Mouse (Mus musculus): Measurements from ENCODE around the gene Rhd. TPM values are rescaled to one million over a fixed set of nuclear protein-coding genes. Genes with fewer than 3 reads are reported as not detected.
"Not testable (repeated sequence)": the region's sequence is repeated elsewhere in the genome, so short reads cannot be mapped to it uniquely, and the experiment has no call there.

Rhd gene
- 1 to 10 TPM in 1 of 2 experiments, not detected in 1; 4.8 TPM for polyA plus RNA-seq (2017; shearing (Covaris generic))

GRCm38 (mm10) chr4:134863937-134864729 lies at the start of gene Rhd:
TSS of gene Rhd (plus strand) at chr4:134864536.
- ATAC-seq: no peak

DNA sequence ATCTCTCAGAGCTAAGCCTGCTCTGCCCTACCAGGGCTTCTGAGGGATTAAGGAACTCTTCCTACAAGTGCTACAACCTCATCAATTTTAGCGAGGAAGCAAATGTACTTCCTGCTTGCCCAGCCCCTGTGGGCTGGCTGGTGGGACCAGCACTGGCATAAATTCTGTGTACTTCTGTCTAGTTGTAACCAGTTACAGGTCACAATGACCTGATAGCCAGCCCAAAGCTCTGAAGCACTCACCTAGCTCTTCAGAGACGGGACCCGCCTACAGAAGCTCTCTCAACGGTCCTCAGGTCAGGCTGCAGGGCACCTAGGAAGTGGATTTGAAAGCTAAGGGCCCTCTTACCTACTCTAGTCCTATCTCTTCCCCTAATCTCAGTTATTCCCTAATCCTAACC lies 46.6 kb upstream of the Rhd start:
- no peak for ATAC-seq

DNA sequence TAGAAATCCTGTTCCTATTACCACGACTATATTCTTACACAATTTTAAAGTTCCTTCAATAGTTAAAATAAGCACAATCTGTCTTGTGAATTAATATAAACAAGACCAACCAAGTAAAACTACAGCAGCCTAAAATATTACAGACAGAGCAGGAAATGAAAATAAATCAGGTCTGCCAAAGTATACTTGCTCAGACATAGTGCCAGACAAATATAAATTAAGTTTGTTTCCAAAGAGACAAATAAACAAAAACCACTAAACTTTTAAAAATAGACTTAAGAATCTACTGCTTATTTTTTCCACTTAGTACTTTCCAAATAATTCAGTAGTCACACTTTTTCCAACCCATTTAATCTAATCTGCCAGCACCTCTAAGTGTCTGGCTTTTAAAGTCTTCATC lies 43.3 kb upstream of the Rhd start:
- ATAC-seq: no peak

DNA sequence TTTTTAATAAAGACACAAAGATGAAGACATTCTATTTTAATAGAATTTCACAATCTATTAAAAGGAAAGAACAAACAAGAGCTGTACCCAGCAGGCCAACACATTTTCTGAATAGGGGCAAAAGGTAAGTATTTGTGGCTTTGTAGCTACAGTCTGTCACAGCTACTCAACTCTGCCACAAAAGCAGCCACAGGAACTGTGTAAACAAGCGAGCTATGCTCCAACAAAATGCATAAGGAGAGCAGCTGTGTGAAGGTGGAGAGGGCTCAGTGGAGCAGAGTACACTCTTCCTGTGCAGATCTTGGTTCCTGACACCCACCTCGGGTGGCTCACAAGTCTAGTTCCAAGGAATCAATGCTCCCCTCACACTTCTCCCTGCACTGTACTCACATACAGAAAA lies 40.8 kb upstream of the Rhd start:
- ATAC-seq: no peak

DNA sequence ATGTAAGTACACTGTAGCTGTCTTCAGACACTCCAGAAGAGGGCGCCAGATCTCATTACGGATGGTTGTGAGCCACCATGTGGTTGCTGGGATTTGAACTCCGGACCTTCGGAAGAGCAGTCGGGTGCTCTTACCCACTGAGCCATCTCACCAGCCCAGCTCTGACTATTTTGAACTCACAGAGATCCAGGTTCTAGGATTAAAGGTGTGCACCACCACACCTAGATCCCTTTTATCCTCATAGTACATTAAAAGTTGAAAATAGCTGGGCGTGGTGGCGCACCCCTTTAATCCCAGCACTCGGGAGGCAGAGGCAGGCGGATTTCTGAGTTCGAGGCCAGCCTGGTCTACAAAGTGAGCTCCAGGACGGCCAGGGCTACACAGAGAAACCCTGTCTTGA lies 38.5 kb upstream of the Rhd start:
- ATAC-seq: not testable (repeated sequence)

DNA sequence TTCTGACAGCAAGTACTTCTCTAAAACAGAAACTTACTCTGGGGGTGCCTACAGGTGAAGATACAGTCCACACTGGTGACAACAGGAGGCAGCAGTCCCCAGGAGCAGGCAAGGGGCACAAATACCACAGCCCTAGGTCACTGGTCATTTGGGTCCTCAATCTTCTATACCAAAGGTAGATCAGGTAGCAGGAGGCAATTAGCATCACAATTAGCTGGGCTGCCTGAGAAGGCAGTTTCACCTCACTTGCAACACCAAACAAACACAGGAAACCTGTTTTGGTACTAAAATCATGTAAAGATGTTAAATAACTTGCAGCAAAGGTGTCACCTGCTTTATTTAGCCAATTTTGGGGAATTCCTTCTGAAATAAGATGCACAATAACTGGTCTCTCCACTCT lies 38.0 kb upstream of the Rhd start:
- ATAC-seq: no peak

DNA sequence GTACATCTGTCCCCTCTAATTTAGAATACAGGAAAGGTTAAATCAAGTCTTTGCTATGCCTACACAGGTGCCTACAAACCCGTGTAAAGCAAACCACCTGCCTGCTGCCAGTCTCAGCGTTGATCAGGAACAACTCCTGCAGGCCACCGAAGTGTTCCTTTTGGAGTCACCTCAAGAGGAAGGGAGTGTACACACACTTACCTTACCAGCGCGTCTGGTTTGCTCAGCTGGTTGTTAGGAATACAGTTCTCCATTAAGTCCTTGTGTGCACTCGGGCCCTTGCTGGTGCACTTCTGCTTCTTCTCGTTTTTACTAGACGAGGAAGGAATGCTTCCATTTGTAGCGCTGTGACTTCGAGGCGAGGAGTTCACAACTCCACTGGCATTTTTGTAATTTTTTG lies 36.5 kb upstream of the Rhd start:
- no peak for ATAC-seq

DNA sequence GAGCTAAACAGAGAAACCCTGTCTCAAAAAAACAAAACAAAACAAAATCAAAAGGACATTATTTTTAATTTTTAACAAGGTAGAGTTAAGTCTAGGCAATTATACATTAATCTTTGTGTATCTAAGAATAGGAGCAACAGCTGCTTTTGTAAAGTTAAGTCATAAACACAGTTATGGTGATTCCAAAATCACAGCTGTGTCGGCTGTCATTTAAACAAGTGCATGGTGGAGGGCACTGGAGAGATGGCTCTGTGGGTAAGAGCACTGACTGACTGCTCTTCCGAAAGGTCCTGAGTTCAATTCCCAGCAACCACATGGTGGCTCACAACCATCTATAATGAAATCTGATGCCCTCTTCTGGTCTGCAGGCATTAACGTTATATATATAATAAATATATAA lies 32.4 kb upstream of the Rhd start:
- no peak for ATAC-seq

- no peak for ATAC-seq
These were observed 28.9 kb upstream of the Rhd start for GRCm38 (mm10) chr4:134835486-134835885.

DNA sequence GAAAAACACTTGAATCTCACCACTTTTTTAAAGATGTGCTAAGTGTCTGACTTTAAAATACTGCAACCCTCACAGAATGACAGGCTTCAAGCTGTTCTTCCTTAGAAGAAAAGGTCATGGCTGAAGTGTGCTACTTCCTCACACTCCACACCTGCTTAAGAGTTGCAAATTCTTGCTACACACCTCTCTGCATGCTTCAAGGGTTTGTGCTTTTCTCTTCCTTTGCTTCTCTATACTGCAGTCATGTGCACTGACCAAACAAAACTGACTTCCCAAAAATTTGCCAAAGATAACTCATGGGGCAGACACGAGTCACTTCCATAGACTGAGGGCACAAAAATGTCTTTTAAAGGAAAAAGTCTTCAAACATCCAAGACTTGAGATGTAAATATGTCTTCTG lies 26.1 kb upstream of the Rhd start:
- ATAC-seq: no peak

DNA sequence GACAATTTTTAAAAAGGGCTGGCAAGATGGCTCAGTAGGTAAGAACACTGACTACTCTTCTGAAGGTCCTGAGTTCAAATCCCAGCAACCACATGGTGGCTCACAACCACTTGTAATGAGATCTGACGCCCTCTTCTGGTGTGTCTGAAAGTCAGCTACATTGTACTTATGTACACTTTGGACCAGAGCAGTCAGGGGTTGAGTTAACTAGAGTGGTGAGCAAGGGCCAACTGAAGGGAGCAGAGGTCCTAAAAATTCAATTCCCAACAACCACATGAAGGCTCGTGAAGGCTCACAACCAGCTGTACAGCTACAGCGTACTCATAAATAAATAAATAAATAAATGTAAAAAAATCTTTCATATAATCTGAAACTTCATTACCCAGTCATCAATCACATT lies 25.6 kb upstream of the Rhd start:
- ATAC-seq: not testable (repeated sequence)

DNA sequence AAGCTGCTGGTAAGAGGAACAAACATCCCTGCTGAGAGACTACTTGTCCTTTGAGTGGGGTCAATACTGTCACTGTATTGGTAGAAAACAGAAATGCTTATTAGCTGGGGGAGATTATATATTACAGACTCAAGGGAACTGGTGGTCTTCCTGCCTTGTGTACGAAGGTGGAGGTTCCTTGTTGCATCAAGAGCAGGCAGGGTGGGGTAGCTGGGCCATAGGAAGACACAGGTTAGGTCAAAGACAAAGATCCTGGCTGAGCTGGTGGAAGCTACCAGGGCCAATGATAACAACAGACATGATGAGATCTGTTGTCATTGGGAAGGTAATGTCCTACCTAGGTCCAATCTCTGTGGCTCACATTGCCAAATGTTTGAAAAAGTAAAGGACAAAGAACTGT lies 24.1 kb upstream of the Rhd start:
- no peak for ATAC-seq

DNA sequence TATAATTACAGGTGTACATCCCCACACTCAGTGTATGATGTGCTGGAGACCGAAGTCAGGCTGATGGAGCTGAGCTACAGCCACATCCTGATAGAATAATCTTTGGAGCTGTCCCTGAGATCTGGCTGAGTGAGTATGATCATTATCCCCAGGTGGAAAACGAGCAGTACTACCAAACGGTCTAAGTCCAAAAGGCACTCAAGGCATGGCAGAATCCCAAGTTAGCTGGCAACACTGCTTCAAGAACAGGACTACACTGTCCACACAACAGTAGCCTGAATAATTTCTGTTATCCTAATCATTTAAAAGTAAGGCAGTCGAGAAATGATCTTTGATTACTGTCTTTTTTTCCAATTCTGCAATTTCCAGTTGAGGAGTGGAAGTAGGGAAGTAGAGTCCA lies 20.8 kb upstream of the Rhd start:
- ATAC-seq: no peak

DNA sequence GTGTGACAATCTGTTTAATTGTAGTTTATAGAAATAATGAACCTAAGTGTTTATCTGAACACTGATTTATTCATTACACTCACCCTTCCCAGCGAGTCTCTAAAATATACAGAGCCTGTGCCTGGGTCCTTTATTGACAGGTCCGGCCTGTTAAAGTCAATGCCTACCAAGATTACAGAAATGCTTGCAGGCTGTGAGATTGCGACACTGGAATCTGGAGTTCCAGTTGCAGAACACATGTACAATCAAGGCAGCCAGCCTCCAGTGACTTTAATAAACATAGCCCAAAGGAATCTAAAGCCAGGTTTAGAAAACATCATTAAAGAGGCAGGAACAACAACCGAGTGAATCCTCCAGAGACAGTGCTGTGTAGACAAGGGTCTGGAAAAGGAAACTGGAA lies 16.7 kb upstream of the Rhd start:
- ATAC-seq: no peak

DNA sequence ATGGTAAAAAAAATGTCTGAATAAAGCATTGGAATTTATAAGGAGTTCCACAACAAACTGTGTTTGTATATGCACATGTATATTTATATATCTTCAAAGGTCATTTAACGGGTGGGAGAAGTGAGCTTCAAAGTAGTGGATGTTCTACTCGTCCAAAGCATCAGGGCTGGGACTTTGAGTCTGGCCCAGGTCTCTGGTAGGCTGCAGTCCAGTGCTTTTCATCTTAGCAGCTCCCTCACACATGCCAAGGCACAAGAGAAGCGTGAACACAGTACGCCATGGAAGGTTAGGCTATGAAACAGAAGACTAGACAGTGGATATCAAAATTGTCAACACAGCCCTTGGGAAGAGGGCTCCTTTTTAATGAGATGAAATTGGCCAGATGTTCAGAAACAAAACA lies 13.8 kb upstream of the Rhd start:
- no peak for ATAC-seq

- ATAC-seq: no peak
These were observed 13.1 kb upstream of the Rhd start for GRCm38 (mm10) chr4:134851236-134851635.

DNA sequence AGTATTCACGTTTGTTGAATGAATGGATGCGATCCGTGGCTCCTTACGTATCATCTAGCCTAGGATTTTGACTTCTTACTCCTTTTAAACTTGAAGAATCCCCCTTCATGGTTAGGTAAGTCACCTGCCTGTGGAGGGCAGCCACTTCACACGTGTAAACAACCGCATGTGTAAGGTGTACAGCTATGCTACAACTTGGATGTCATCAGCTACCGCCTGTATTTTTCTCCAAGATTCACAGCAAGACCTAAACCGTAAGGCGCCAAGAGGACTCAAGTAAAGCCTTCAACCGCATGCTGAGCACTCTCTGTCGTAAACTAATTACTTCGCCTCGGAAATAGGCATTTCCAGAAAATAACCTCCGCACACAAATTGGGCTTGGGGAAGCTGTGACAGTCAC lies 12.5 kb upstream of the Rhd start:
- no peak for ATAC-seq

DNA sequence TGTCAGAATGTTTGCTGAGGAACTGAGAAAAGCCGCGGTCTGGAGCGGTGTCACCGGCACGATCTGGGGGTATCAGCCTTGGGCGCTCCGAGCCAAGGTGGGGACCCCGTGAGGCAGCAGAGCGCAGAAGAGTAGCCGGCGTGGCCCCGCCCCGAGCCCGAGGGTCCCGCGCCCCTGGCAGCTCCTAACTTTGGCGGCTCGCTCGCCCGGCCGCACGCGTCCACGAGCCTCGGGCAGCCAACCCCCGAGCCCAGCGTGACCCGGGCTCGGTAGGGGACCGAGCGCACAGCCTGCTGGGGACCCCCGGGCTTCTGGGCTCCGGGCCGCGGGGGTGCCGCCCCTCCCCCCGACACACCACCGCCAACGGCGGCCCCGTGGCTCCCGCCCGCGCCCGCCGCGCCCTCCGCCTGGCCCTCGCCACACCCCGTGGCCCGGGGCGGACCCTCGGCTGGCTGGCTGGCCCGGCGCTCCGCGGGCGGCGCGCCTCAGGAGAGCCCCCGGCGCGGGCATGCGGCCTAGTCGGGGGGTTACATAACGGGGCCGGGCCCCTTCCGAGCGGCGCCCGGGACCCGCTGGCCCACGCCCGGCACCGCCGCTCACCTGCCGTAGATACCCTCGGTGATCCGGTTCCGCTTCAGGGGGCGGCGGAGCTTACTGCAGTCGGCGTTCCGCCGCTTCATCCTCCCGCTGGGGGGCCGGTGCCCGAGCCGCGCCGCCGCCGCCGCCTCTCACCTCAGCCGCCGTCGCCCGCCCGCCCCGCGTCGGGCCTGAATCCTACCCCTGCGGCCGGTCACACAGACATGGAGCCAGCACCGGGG lies 11.7 kb upstream of the Rhd start:
- no peak for ATAC-seq

GRCm38 (mm10) chr4:134853259-134853636 lies 11.1 kb upstream of the Rhd start, which contains the start of gene Maco1:
TSS of gene Maco1 (minus strand) at chr4:134853345.
- peak; percentile 87 for ATAC-seq

- peak; percentile 79 for ATAC-seq
These were observed 10.5 kb upstream of the Rhd start for GRCm38 (mm10) chr4:134853637-134854485.

GRCm38 (mm10) chr4:134855371-134855770 lies 9.0 kb upstream of the Rhd start:
- ATAC-seq: no peak

DNA sequence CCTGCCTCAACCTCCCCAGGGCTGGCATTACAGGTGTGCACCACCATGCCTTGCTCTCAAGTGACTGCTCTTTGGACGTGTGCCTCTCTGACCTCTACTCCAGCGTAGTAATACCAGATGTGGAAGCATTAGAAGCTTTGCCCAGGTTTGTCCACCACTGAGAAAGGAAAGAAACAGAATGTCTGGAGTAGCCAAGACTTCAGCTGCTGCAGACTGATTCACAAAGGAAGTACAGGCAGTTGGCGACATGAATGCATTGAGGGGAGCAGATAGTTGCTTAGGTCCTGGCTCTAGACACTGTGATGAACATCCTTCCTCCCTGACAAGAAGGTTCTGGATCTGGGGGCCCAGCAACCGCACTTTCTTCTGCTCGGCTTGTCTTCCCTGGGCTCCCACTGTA lies 8.3 kb upstream of the Rhd start:
- no peak for ATAC-seq

DNA sequence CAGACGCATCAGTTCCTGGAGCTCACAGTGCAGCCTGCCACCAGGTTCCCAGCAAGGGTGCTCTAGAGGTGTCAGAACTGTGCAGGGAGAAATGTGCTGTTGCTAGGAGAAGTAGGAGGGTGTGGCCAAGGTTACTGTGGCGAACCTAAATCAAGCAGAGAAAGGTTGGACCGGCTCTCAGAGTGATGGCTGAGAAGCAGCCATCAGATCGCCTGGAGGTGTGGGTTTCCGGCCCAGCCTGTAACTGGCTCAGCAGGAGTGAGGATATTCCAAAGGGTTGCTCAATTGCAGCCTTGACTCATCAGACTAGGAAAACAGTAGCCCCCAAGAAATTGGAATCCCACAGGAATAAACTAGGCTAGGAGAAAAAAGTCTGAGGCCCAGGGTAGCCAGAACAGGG lies 7.8 kb upstream of the Rhd start:
- ATAC-seq: no peak

Data from activated CD4-positive, CD25-positive, alpha-beta regulatory T cell, adult 4 months (primary cell).